ENCODE assay signal across 17 mouse cellular contexts in genomic region chr4:99068806-99069205, GRCm38 (mm10). TPM values are rescaled to one million over a fixed set of nuclear protein-coding genes. Genes with fewer than 3 reads are reported as not detected.
DNase-seq lines count a peak whose midpoint lies in the region; ATAC-seq and TF ChIP-seq lines count a peak whose summit lies in the region.
"Had no signal": no experiment of that assay in that cellular context is flagged by ENCODE, and none has a peak within 500 bp of the region (broad histone marks: within the 10 kb centered on the region; RNA-seq: fewer than 3 reads in every experiment).

No protein-coding gene starts in this region.

- no peaks in the 10 kb centered on the region for H3K4me1 ChIP-seq in liver, postnatal 0 days (ENCODE audit: insufficient read depth)
- H3K4me1 ChIP-seq: embryonic facial prominence, embryonic 10.5 days; forebrain, embryonic 13.5 days; heart, embryonic 12.5 days; hindbrain, embryonic 10.5 days had no signal

- no peak overlapping the region for H3K9ac ChIP-seq in liver, postnatal 0 days (replicated peaks)
- H3K9ac ChIP-seq: forebrain, embryonic 13.5 days; forebrain, postnatal 0 days; heart, embryonic 12.5 days had no signal

- H3K27me3 ChIP-seq in liver, postnatal 0 days (ENCODE audit: insufficient read depth, low read length), result no peaks in the 10 kb centered on the region
- H3K27me3 ChIP-seq: forebrain, embryonic 13.5 days; heart, embryonic 12.5 days; Patski had no signal

- no peak overlapping the region for H3K4me2 ChIP-seq in liver, postnatal 0 days (ENCODE audit: low read depth, low read length)
- H3K4me2 ChIP-seq: forebrain, embryonic 13.5 days; heart, embryonic 12.5 days had no signal

- H3K4me3 ChIP-seq in liver, postnatal 0 days (ENCODE audit: low read depth, low read length), result no peak overlapping the region
- H3K4me3 ChIP-seq: embryonic facial prominence, embryonic 10.5 days; forebrain, embryonic 13.5 days; heart, embryonic 12.5 days; hindbrain, embryonic 10.5 days had no signal

- WGBS in liver, postnatal 0 days (ENCODE audit: insufficient replicate concordance), result 76% methylated on average over 6 of the region's 6 CpGs

- no peak overlapping the region for H3K27ac ChIP-seq in liver, postnatal 0 days (ENCODE audit: low read depth)
- H3K27ac ChIP-seq: embryonic facial prominence, embryonic 10.5 days; forebrain, embryonic 13.5 days; hindbrain, embryonic 10.5 days had no signal

- no peaks in the 10 kb centered on the region for H3K9me3 ChIP-seq in liver, postnatal 0 days (ENCODE audit: low read length)
- H3K9me3 ChIP-seq: embryonic facial prominence, embryonic 10.5 days; forebrain, embryonic 13.5 days; heart, embryonic 12.5 days; hindbrain, embryonic 10.5 days had no signal

- DNase-seq in kidney, adult 18-20 months, result peak; percentile 16
- no peak for DNase-seq in kidney, postnatal 4 days
- peak; percentile 8 to 20 for DNase-seq in kidney, postnatal 36 days
- no peak for DNase-seq in kidney, postnatal 10 days
- DNase-seq in liver, postnatal 0 days, result no peak
- DNase-seq in liver, result no peak
- no peak for DNase-seq in spleen, postnatal 4 days (ENCODE audit: low spot score in 2 of 2)
- DNase-seq: adrenal gland, adult 8-10 months; adrenal gland, postnatal 36 days; cerebellum, adult 2 months; forebrain, postnatal 0 days; gastrocnemius, postnatal 25 days had no signal

- ATAC-seq in liver, postnatal 0 days, result no peak
- ATAC-seq: forebrain, embryonic 13.5 days; forebrain, postnatal 0 days; Patski had no signal

- TF ChIP-seq EP300 in liver, postnatal 0 days (IDR thresholded peaks at IDR 0.05; ENCODE audit: low read depth), result no peak

- peaks cover 12% of the 10 kb centered on the region for H3K36me3 ChIP-seq in liver, postnatal 0 days (replicated peaks; ENCODE audit: insufficient read depth, low read length)

- 0 out of 2 replicates have a peak, but pooled peaks have one; percentile 17 for TF ChIP-seq CTCF in liver, postnatal 0 days (IDR thresholded peaks at IDR 0.05; ENCODE audit: low read depth)

RNA-seq across cellular contexts. Expression of gene Angptl3, which starts 38.1 kb away (rescaled TPM):
- 375 and 438 TPM in 2 replicates for polyA plus RNA-seq in liver, postnatal 0 days (2015; fragmentation: Nextera tagmentation; extraction: Ambion mirVana)
- polyA plus RNA-seq: Patski had no signal

RNA-seq across cellular contexts. Expression of gene Dock7, which starts 51.9 kb away (rescaled TPM):
- 4.0 and 5.2 TPM in 2 replicates for polyA plus RNA-seq in liver, postnatal 0 days (2015; fragmentation: Nextera tagmentation; extraction: Ambion mirVana)

Comparison
In these comparisons a context has a peak if more than half of its experiments do, and no peak if none do; other contexts are left out.
1. DNase-seq: peak in kidney, adult 18-20 months (single experiment) and kidney, postnatal 36 days (2 of 2); none in kidney, postnatal 4 days (0 of 2), kidney, postnatal 10 days (single experiment), liver, postnatal 0 days (single experiment), liver (single experiment) and spleen, postnatal 4 days (0 of 2).